Mouse (Mus musculus) embryonic facial prominence, embryonic 10.5 days (tissue): Measurements from ENCODE around the gene Slc22a17. TPM values are rescaled to one million over a fixed set of nuclear protein-coding genes. Genes with fewer than 3 reads are reported as not detected.

Source experiments
- DNase-seq: peaks from one replicate; pipeline ENCODE4 v3.0.0-alpha.2; 2017; ENCODE audit warnings: low spot score
- H3K27ac ChIP-seq: fragments of 300-500 bp; sonication (generic); replicated peaks from 2 replicates; pipeline ENCODE4 v1.5.1; 2016; ENCODE audit warnings: mild to moderate bottlenecking
- H3K27me3 ChIP-seq: fragments of 300-500 bp; sonication (generic); replicated peaks from 2 replicates; pipeline ENCODE4 v1.6.1; 2016; ENCODE audit warnings: low read depth, mild to moderate bottlenecking; ENCODE audit not compliant: poor library complexity, severe bottlenecking
- H3K36me3 ChIP-seq: fragments of 300-500 bp; sonication (generic); replicated peaks from 2 replicates; pipeline ENCODE4 v1.6.1; 2016; ENCODE audit warnings: mild to moderate bottlenecking, moderate library complexity
- H3K4me1 ChIP-seq: fragments of 300-500 bp; sonication (generic); 2 replicates; pipeline ENCODE4 v1.6.1; 2016
- H3K4me3 ChIP-seq: fragments of 300-500 bp; sonication (generic); 2 replicates; pipeline ENCODE4 v1.5.1; 2016; ENCODE audit warnings: mild to moderate bottlenecking, moderate library complexity
- H3K9me3 ChIP-seq: fragments of 300-500 bp; sonication (generic); 2 replicates; pipeline ENCODE4 v1.6.1; 2016; ENCODE audit warnings: mild to moderate bottlenecking
- WGBS: fragments of 180-500 bp; shearing (Covaris S2); methylation state at CpG from one replicate; pipeline ENCODE4 v1.1.7; 2016; 5-methylcytosine and 5-hydroxymethylcytosine counted together
- polyA plus RNA-seq: library from polyadenylated mRNA; unstranded; fragments of >200 nt; fragmentation: Nextera tagmentation; extraction: Ambion mirVana; gene quantifications from 2 replicates; pipeline ENCODE4 v1.2.1, GENCODE M21; 2016

Gene Slc22a17
- polyA plus RNA-seq, 1 experiment from 2014 or later = 45.7 TPM

GRCm38 (mm10) chr14:54913343-54913742 lies 411 bp upstream of the Slc22a17 start:
- H3K36me3 ChIP-seq = peaks cover 67% of the 10 kb centered on the region
- peak; percentile 22 for DNase-seq

GRCm38 (mm10) chr14:54912109-54912850 lies 652 bp downstream of the Slc22a17 start:
- H3K27ac ChIP-seq = peak overlapping the region; percentile 95
- 2% methylated on average over 69 of the region's 69 CpGs for WGBS
- no peaks in the 10 kb centered on the region for H3K27me3 ChIP-seq
- H3K9me3 ChIP-seq = no peaks in the 10 kb centered on the region
- DNase-seq = peak; percentile 57
- peak overlapping the region; percentile 98 for H3K4me3 ChIP-seq
- H3K4me1 ChIP-seq = peaks cover 52% of the 10 kb centered on the region
- peaks cover 67% of the 10 kb centered on the region for H3K36me3 ChIP-seq

More at GRCm38 (mm10) chr14:54913343-54913742, 411 bp upstream of the Slc22a17 start:
- Histone ChIP-seq H3K27me3 (no peaks in the 10 kb centered on the region), H3K9me3 (no peaks in the 10 kb centered on the region), H3K4me1 (peaks cover 43% of the 10 kb centered on the region), H3K27ac (peak overlapping the region; percentile 95), H3K4me3 (peak overlapping the region; percentile 98)
- 19% methylated on average over 10 of the region's 10 CpGs for WGBS

- peak overlapping the region; percentile 21; the same call in 1 of the 2 replicates for H3K4me3 ChIP-seq
- no peak overlapping the region for H3K27ac ChIP-seq
- H3K4me1 ChIP-seq = peaks cover 55% of the 10 kb centered on the region
- no peak for DNase-seq
- 81% methylated on average over 7 of the region's 7 CpGs for WGBS
- H3K36me3 ChIP-seq = peaks cover 78% of the 10 kb centered on the region
- no peaks in the 10 kb centered on the region for H3K9me3 ChIP-seq
- no peaks in the 10 kb centered on the region for H3K27me3 ChIP-seq
Observed at GRCm38 (mm10) chr14:54908682-54909081, 4.2 kb downstream of the Slc22a17 start.

GRCm38 (mm10) chr14:54903641-54904040 lies 9.3 kb downstream of the Slc22a17 start:
- H3K36me3 ChIP-seq = peaks cover 65% of the 10 kb centered on the region
- WGBS = 82% methylated on average over 4 of the region's 4 CpGs
- no peak overlapping the region for H3K27ac ChIP-seq
- H3K4me1 ChIP-seq = peaks cover 17% of the 10 kb centered on the region
- no peaks in the 10 kb centered on the region for H3K9me3 ChIP-seq
- no peak for DNase-seq
- H3K4me3 ChIP-seq = no peak overlapping the region
- H3K27me3 ChIP-seq = no peaks in the 10 kb centered on the region

- peaks cover 13% of the 10 kb centered on the region for H3K4me1 ChIP-seq
- peaks cover 66% of the 10 kb centered on the region for H3K36me3 ChIP-seq
- no peaks in the 10 kb centered on the region for H3K27me3 ChIP-seq
- H3K4me3 ChIP-seq = no peak overlapping the region
- peak; percentile 70 for DNase-seq
- under 1% methylated on average over 3 of the region's 3 CpGs for WGBS
- H3K27ac ChIP-seq = no peak overlapping the region
- H3K9me3 ChIP-seq = no peaks in the 10 kb centered on the region
Observed at GRCm38 (mm10) chr14:54900383-54900782, 12.5 kb downstream of the Slc22a17 start.

- Histone ChIP-seq H3K27me3 (no peaks in the 10 kb centered on the region), H3K27ac (no peak overlapping the region)
- WGBS = 51% methylated on average over 2 of the region's 2 CpGs
Observed at GRCm38 (mm10) chr14:54897445-54897844, 15.5 kb downstream of the Slc22a17 start.

GRCm38 (mm10) chr14:54894296-54895151 lies 18.4 kb downstream of the Slc22a17 start:
- peaks cover 42% of the 10 kb centered on the region for H3K36me3 ChIP-seq
- DNase-seq = peak; percentile 76
- H3K4me3 ChIP-seq = peak overlapping the region; percentile 97
- WGBS = under 1% methylated on average over 54 of the region's 54 CpGs
- H3K27ac ChIP-seq = peak overlapping the region; percentile 100
- no peaks in the 10 kb centered on the region for H3K9me3 ChIP-seq
- H3K4me1 ChIP-seq = peaks cover 26% of the 10 kb centered on the region
- H3K27me3 ChIP-seq = no peaks in the 10 kb centered on the region

More at GRCm38 (mm10) chr14:54897445-54897844, 15.5 kb downstream of the Slc22a17 start:
- Histone ChIP-seq H3K4me1 (peaks cover 26% of the 10 kb centered on the region), H3K4me3 (peak overlapping the region; percentile 9; the same call in 1 of the 2 replicates), H3K9me3 (no peaks in the 10 kb centered on the region), H3K36me3 (peaks cover 45% of the 10 kb centered on the region)
- no peak for DNase-seq

GRCm38 (mm10) chr14:54893651-54894181 lies 19.2 kb downstream of the Slc22a17 start:
- peak overlapping the region; percentile 97 for H3K4me3 ChIP-seq
- peak; percentile 96 for DNase-seq
- peak overlapping the region; percentile 100 for H3K27ac ChIP-seq
- H3K9me3 ChIP-seq = no peaks in the 10 kb centered on the region
- under 1% methylated on average over 38 of the region's 38 CpGs for whole genome bisulfite sequencing
- peaks cover 35% of the 10 kb centered on the region for H3K36me3 ChIP-seq
- peaks cover 26% of the 10 kb centered on the region for H3K4me1 ChIP-seq
- H3K27me3 ChIP-seq = no peaks in the 10 kb centered on the region

- H3K4me1 ChIP-seq = peaks cover 25% of the 10 kb centered on the region
- peak within 1 kb of the TSS; percentile 100 for H3K27ac ChIP-seq
- H3K4me3 ChIP-seq = peak within 1 kb of the TSS; percentile 97
- no peaks in the 10 kb centered on the region for H3K27me3 ChIP-seq
- no peaks in the 10 kb centered on the region for H3K9me3 ChIP-seq
- WGBS = 89% methylated on average over 3 of the region's 3 CpGs
- DNase-seq = no peak
- peaks cover 22% of the 10 kb centered on the region for H3K36me3 ChIP-seq
Observed at GRCm38 (mm10) chr14:54892200-54892599, 20.7 kb downstream of the Slc22a17 start, which contains the start of gene Pabpn1. Pabpn1 (plus strand) TSS chr14:54892500.

- Histone ChIP-seq H3K9me3 (no peaks in the 10 kb centered on the region), H3K4me1 (peaks cover 31% of the 10 kb centered on the region), H3K27ac (0 out of 2 replicates have a peak overlapping the region, but pooled peaks have one; percentile 92), H3K36me3 (peaks cover 26% of the 10 kb centered on the region), H3K27me3 (no peaks in the 10 kb centered on the region), H3K4me3 (peak overlapping the region; percentile 70)
- 94% methylated on average over 11 of the region's 11 CpGs for whole genome bisulfite sequencing
- no peak for DNase-seq
Observed at GRCm38 (mm10) chr14:54885309-54885708, 27.6 kb downstream of the Slc22a17 start.

- Histone ChIP-seq H3K36me3 (peaks cover 26% of the 10 kb centered on the region), H3K4me1 (peaks cover 31% of the 10 kb centered on the region), H3K9me3 (no peaks in the 10 kb centered on the region), H3K4me3 (peak overlapping the region; percentile 70), H3K27ac (peak overlapping the region; percentile 92), H3K27me3 (no peaks in the 10 kb centered on the region)
- WGBS = 33% methylated on average over 21 of the region's 21 CpGs
- peak; percentile 23 for DNase-seq
Observed at GRCm38 (mm10) chr14:54884022-54884712, 28.8 kb downstream of the Slc22a17 start.
